Mouse (Mus musculus): ENCODE results near the gene Pfkfb3. TPM values are rescaled to one million over a fixed set of nuclear protein-coding genes. Genes with fewer than 3 reads are reported as not detected.

Gene Pfkfb3
- polyA plus RNA-seq (2016; fragmentation: Nextera tagmentation; extraction: Ambion mirVana) = 15.7 and 15.9 TPM in 2 replicates

- Histone ChIP-seq H3K9ac (replicated peaks) (peak within 1 kb of the TSS; percentile 62), H3K4me3 (replicated peaks) (peak within 1 kb of the TSS; percentile 57), H3K27me3 (peaks cover 53% of the 10 kb centered on the region), H3K4me2 (peak within 1 kb of the TSS; percentile 96), H3K4me1 (replicated peaks) (peaks cover 15% of the 10 kb centered on the region), H3K9me3 (no peaks in the 10 kb centered on the region), H3K27ac (no peak within 1 kb of the TSS), H3K36me3 (no peaks in the 10 kb centered on the region)
- ATAC-seq (ENCODE audit: insufficient number of reproducible peaks, insufficient read depth, low FRiP score, low TSS enrichment, low read depth) = peak; percentile 49; the same call in 1 of the 2 replicates
- 1% methylated on average over 67 of the region's 67 CpGs for WGBS
Observed at GRCm38 (mm10) chr2:11553471-11554400, at the start of gene Pfkfb3. Gene Pfkfb3, minus strand, starts transcription at chr2:11554077.

- Histone ChIP-seq H3K4me2 (peak overlapping the region; percentile 90), H3K27me3 (no peaks in the 10 kb centered on the region), H3K4me3 (replicated peaks) (peak overlapping the region; percentile 93), H3K36me3 (peaks cover 26% of the 10 kb centered on the region), H3K27ac (peak overlapping the region; percentile 80), H3K9ac (replicated peaks) (peak overlapping the region; percentile 98), H3K4me1 (replicated peaks) (peaks cover 10% of the 10 kb centered on the region), H3K9me3 (no peaks in the 10 kb centered on the region)
- WGBS = under 1% methylated on average over 76 of the region's 78 CpGs
- ATAC-seq (ENCODE audit: insufficient number of reproducible peaks, insufficient read depth, low FRiP score, low TSS enrichment, low read depth) = peak; percentile 97
Observed at GRCm38 (mm10) chr2:11602506-11603489, 48.9 kb upstream of the Pfkfb3 start.

DNA sequence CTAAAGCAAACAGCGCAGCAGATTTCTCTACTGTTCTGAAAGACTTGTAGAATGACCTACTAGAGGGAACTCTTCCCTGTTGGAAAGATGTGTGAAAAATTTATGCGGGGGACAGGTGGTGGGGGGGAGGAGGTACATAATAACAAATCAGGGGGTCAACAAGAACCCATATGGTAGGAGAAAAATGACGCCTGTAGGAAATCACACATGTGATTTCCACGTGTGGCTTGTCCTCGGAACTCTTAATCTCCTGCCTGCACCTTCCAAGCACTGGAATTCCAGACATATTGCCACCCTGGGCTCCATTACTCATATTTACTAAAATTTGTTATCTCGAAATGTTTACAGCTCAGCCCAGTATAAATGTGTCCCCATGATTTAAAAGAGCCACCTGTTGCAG lies 47.9 kb upstream of the Pfkfb3 start:
- peak overlapping the region; percentile 90 for H3K4me2 ChIP-seq
- ATAC-seq (ENCODE audit: insufficient number of reproducible peaks, insufficient read depth, low FRiP score, low TSS enrichment, low read depth) = no peak
- H3K27ac ChIP-seq = no peak overlapping the region
- 67% methylated on average over 6 of the region's 6 CpGs for WGBS
- no peaks in the 10 kb centered on the region for H3K9me3 ChIP-seq
- H3K4me1 ChIP-seq (replicated peaks) = peaks cover 10% of the 10 kb centered on the region
- no peaks in the 10 kb centered on the region for H3K27me3 ChIP-seq
- H3K9ac ChIP-seq (replicated peaks) = peak overlapping the region; percentile 98
- peaks cover 36% of the 10 kb centered on the region for H3K36me3 ChIP-seq
- H3K4me3 ChIP-seq (replicated peaks) = peak overlapping the region; percentile 93

GRCm38 (mm10) chr2:11597906-11598305 lies 44.0 kb upstream of the Pfkfb3 start:
- H3K27ac ChIP-seq = no peak overlapping the region
- WGBS = 99% methylated on average over 7 of the region's 7 CpGs
- no peak for ATAC-seq (ENCODE audit: insufficient number of reproducible peaks, insufficient read depth, low FRiP score, low TSS enrichment, low read depth)
- H3K9me3 ChIP-seq = no peaks in the 10 kb centered on the region
- H3K4me2 ChIP-seq = no peak overlapping the region
- H3K27me3 ChIP-seq = no peaks in the 10 kb centered on the region
- no peak overlapping the region for H3K4me3 ChIP-seq (replicated peaks)
- peaks cover 68% of the 10 kb centered on the region for H3K36me3 ChIP-seq
- no peak overlapping the region for H3K9ac ChIP-seq (replicated peaks)
- H3K4me1 ChIP-seq (replicated peaks) = peaks cover 10% of the 10 kb centered on the region

GRCm38 (mm10) chr2:11596690-11597089 lies 42.8 kb upstream of the Pfkfb3 start:
- peaks cover 80% of the 10 kb centered on the region for H3K36me3 ChIP-seq
- no peak overlapping the region for H3K27ac ChIP-seq
- H3K4me3 ChIP-seq (replicated peaks) = no peak overlapping the region
- no peak overlapping the region for H3K9ac ChIP-seq (replicated peaks)
- no peaks in the 10 kb centered on the region for H3K27me3 ChIP-seq
- H3K4me1 ChIP-seq (replicated peaks) = peaks cover 4% of the 10 kb centered on the region
- ATAC-seq (ENCODE audit: insufficient number of reproducible peaks, insufficient read depth, low FRiP score, low TSS enrichment, low read depth) = no peak
- 87% methylated on average over 2 of the region's 2 CpGs for WGBS
- no peak overlapping the region for H3K4me2 ChIP-seq
- H3K9me3 ChIP-seq = no peaks in the 10 kb centered on the region

GRCm38 (mm10) chr2:11587996-11588395 lies 34.1 kb upstream of the Pfkfb3 start:
- no peak for ATAC-seq (ENCODE audit: insufficient number of reproducible peaks, insufficient read depth, low FRiP score, low TSS enrichment, low read depth)
- 85% methylated on average over 4 of the region's 4 CpGs for WGBS
- Histone ChIP-seq H3K4me2 (no peak overlapping the region), H3K9ac (replicated peaks) (no peak overlapping the region), H3K4me3 (replicated peaks) (no peak overlapping the region), H3K9me3 (no peaks in the 10 kb centered on the region), H3K27me3 (no peaks in the 10 kb centered on the region), H3K36me3 (peaks cover 97% of the 10 kb centered on the region), H3K4me1 (replicated peaks) (no peaks in the 10 kb centered on the region), H3K27ac (no peak overlapping the region)

DNA sequence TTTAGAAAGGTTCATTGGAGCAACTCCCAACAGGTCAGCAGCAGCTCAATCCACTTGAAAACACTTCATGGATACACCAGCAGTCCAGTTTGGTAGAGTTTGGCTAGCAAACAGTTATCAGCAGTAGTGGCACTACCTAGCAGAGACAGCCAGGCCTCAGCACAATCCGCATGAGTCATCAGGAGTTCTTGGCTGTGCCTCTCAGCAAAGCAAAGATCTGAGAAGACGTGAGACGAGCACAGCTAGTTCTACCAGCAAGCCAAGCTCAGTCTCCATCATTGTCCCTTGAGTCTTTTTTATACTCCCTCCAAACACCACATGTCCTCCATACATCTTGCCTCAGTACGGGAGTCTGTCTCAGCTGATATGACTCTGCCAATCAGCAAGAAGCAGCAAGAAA lies 25.5 kb upstream of the Pfkfb3 start:
- Histone ChIP-seq H3K9ac (replicated peaks) (no peak overlapping the region), H3K4me2 (no peak overlapping the region), H3K27ac (no peak overlapping the region), H3K4me1 (replicated peaks) (no peaks in the 10 kb centered on the region), H3K36me3 (peaks cover 28% of the 10 kb centered on the region), H3K9me3 (no peaks in the 10 kb centered on the region), H3K27me3 (no peaks in the 10 kb centered on the region), H3K4me3 (replicated peaks) (no peak overlapping the region)
- 96% methylated on average over 4 of the region's 4 CpGs for WGBS
- no peak for ATAC-seq (ENCODE audit: insufficient number of reproducible peaks, insufficient read depth, low FRiP score, low TSS enrichment, low read depth)

DNA sequence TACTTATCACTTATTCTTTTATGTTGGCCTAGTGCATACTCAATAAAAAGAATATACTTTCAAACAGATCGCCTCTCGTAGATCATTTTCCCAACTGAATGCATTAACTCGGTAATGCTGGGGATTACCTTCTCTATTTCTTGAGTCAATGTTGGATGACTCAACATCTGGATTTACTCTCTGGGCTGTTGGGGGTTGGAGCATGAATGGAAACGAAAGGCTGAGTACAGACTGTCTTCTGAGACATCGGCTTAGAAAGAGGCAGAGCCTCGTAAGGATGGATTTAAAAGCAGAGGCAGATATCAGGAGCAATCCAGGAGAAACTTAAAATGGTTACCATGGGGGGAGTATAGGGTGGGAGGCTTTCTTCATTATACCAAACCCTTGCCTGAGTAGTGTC lies 24.3 kb upstream of the Pfkfb3 start:
- H3K9ac ChIP-seq (replicated peaks) = no peak overlapping the region
- ATAC-seq (ENCODE audit: insufficient number of reproducible peaks, insufficient read depth, low FRiP score, low TSS enrichment, low read depth) = no peak
- H3K9me3 ChIP-seq = no peaks in the 10 kb centered on the region
- no peaks in the 10 kb centered on the region for H3K4me1 ChIP-seq (replicated peaks)
- WGBS = 85% methylated on average over 6 of the region's 6 CpGs
- H3K27ac ChIP-seq = no peak overlapping the region
- H3K4me2 ChIP-seq = no peak overlapping the region
- H3K27me3 ChIP-seq = no peaks in the 10 kb centered on the region
- peaks cover 17% of the 10 kb centered on the region for H3K36me3 ChIP-seq
- no peak overlapping the region for H3K4me3 ChIP-seq (replicated peaks)

DNA sequence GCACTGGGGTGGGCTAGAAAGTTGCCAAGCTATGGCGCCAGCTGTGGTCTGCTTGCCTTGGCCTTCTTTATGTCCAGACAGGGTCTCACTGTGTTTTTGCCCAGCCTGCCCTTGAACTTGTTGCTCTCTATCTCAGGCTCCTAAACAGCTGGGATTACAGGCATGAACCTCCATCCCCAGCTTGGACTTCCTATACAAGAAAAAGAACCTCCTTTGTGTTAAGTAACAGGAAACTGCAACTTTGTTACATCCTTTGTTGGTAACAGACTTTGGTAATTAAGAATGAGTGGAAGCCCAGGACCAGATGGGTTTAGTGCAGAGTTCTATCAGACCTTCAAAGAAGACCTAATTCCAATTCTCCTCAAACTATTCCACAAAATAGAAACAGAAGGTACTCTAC lies 19.8 kb upstream of the Pfkfb3 start:
- Histone ChIP-seq H3K4me2 (no peak overlapping the region), H3K4me1 (replicated peaks) (no peaks in the 10 kb centered on the region), H3K9ac (replicated peaks) (no peak overlapping the region), H3K27ac (no peak overlapping the region), H3K4me3 (replicated peaks) (no peak overlapping the region), H3K9me3 (no peaks in the 10 kb centered on the region), H3K36me3 (no peaks in the 10 kb centered on the region), H3K27me3 (no peaks in the 10 kb centered on the region)
- ATAC-seq (ENCODE audit: insufficient number of reproducible peaks, insufficient read depth, low FRiP score, low TSS enrichment, low read depth) = no peak
- 88% methylated on average over 1 of the region's 1 CpGs for WGBS

DNA sequence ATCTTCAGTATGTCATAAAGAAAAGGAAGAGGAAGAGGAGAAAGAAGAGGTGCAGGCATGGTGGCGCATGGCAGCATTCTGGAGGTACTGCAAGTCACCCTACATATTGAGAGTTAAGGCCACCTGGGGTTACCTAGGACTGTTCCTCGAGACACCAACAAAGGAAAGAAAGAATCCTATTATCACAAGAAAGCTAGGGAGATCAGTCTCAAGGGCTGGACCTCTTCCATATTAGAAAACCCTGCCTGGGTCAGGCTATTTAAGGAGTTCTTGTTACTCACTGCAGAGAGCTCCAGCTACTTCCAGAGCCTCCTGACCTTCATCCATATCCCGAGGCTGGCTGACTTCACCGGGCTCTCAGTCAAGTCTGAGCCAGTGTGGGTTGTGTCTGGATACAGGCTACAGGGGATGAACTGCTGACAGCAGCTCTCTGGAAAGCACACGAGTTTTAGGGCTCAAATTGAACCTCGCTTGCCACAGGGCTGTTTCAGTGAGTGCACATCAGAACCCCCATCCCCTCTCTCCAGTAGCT lies 17.2 kb upstream of the Pfkfb3 start:
- H3K4me2 ChIP-seq = no peak overlapping the region

GRCm38 (mm10) chr2:11568471-11568870 lies 14.6 kb upstream of the Pfkfb3 start:
- Histone ChIP-seq H3K4me1 (replicated peaks) (no peaks in the 10 kb centered on the region), H3K36me3 (no peaks in the 10 kb centered on the region), H3K27me3 (no peaks in the 10 kb centered on the region), H3K4me2 (no peak overlapping the region), H3K9me3 (no peaks in the 10 kb centered on the region), H3K4me3 (replicated peaks) (no peak overlapping the region), H3K9ac (replicated peaks) (no peak overlapping the region), H3K27ac (no peak overlapping the region)
- ATAC-seq (ENCODE audit: insufficient number of reproducible peaks, insufficient read depth, low FRiP score, low TSS enrichment, low read depth) = no peak
- WGBS = 82% methylated on average over 7 of the region's 7 CpGs

More for the DNA sequence above, 17.2 kb upstream of the Pfkfb3 start:
- no peak for ATAC-seq (ENCODE audit: insufficient number of reproducible peaks, insufficient read depth, low FRiP score, low TSS enrichment, low read depth)
- Histone ChIP-seq H3K9me3 (no peaks in the 10 kb centered on the region), H3K27me3 (no peaks in the 10 kb centered on the region), H3K27ac (no peak overlapping the region), H3K4me3 (replicated peaks) (no peak overlapping the region), H3K36me3 (no peaks in the 10 kb centered on the region), H3K9ac (replicated peaks) (no peak overlapping the region), H3K4me1 (replicated peaks) (no peaks in the 10 kb centered on the region)
- 55% methylated on average over 6 of the region's 6 CpGs for WGBS

Measured in limb, embryonic 12.5 days (tissue).